Comparison of ENCODE assay signal across 23 mouse cellular contexts in the genomic region with DNA sequence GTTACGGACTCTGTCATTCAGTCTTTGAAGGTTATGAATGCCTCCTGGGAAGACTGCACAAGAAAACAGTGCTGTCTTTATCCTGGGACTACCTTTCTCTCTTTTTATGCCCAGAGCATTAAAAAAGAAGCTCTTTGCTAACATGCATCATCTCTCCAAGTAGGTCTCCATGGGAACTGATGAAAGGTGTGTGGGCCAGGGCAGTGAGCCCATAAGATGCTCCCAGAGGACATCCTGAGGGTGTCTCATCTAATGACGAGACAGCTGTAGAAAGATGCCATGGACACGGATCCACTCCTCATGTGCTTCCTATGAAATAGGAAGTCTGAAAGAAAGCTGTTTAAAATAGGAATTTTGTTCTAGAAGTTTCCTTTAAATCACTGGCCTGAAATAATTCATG.
DNase-seq lines count a peak whose midpoint lies in the region; ATAC-seq and TF ChIP-seq lines count a peak whose summit lies in the region.
"Had no signal": no experiment of that assay in that cellular context is flagged by ENCODE, and none has a peak within 500 bp of the region (broad histone marks: within the 10 kb centered on the region; RNA-seq: fewer than 3 reads in every experiment).

No protein-coding gene starts in this region.

- no peak for TF ChIP-seq CTCF in left cerebral cortex, adult 2 months (IDR thresholded peaks at IDR 0.05)

- intact Hi-C loops in left cerebral cortex, adult 2 months (cut with DNase I): no loop called here

- peak overlapping the region; percentile 62 for H3K27ac ChIP-seq in left cerebral cortex, adult 2 months
- H3K27ac ChIP-seq: embryonic facial prominence, embryonic 10.5 days; embryonic facial prominence, embryonic 12.5 days; forebrain, embryonic 13.5 days had no signal

- H3K4me3 ChIP-seq in left cerebral cortex, adult 2 months: no peak overlapping the region
- H3K4me3 ChIP-seq: embryonic facial prominence, embryonic 10.5 days; embryonic facial prominence, embryonic 12.5 days; forebrain, embryonic 13.5 days; forebrain, embryonic 15.5 days had no signal

- peak; percentile 45 for ATAC-seq in frontal cortex, adult (ENCODE audit: low TSS enrichment)
- ATAC-seq: activated CD4-positive, CD25-positive, alpha-beta regulatory T cell, adult 4 months; CD4-positive, CD25-positive, alpha-beta regulatory T cell, adult 4 months; forebrain, embryonic 13.5 days; Patski had no signal

- no peak for DNase-seq in frontal cortex, postnatal 14 days (ENCODE audit: low spot score in 2 of 2)
- peak in 1 of 2 experiments; percentile 12 for DNase-seq in left cerebral cortex, adult 2 months (ENCODE audit: extremely low spot score in 1 of 2, low spot score in 2 of 2)
- DNase-seq in left cerebral cortex, adult 18-20 months (ENCODE audit: low spot score in 2 of 2): no peak
- DNase-seq in right cerebral cortex, postnatal 10 days (ENCODE audit: low spot score in 2 of 2): peak; percentile 49 to 70
- DNase-seq in right cerebral cortex, adult 18-20 months: no peak
- DNase-seq: adrenal gland, adult 8-10 months; adrenal gland, postnatal 14 days; adrenal gland, postnatal 36 days; B cell, adult 2 months; cerebellum, adult 11 months; cerebellum, adult 18-20 months; cerebellum, adult 8-10 months; cerebellum, adult 9-11 months; cerebellum, postnatal 36 days; forebrain, postnatal 0 days had no signal

Comparison
In these comparisons a context has a peak if more than half of its experiments do, and no peak if none do; other contexts are left out.
1. DNase-seq: peak in right cerebral cortex, postnatal 10 days (2 of 2); none in frontal cortex, postnatal 14 days (0 of 2), left cerebral cortex, adult 18-20 months (0 of 2) and right cerebral cortex, adult 18-20 months (single experiment).